Mouse (Mus musculus) large intestine, adult 2 months (tissue): Measurements from ENCODE around the gene Zg16. TPM values are rescaled to one million over a fixed set of nuclear protein-coding genes. Genes with fewer than 3 reads are reported as not detected.

Source experiments
- DNase-seq: peaks from one replicate; pipeline ENCODE4 v3.0.0-alpha.2; 2012; ENCODE audit warnings: low read depth, low spot score
- WGBS: fragments of 180-500 bp; shearing (Covaris S2); methylation state at CpG from one replicate; pipeline ENCODE4 v1.1.7; 2018; 5-methylcytosine and 5-hydroxymethylcytosine counted together
- polyA plus RNA-seq: library from polyadenylated mRNA; depleted of rRNA; stranded (reverse); fragments of >200 nt; gene quantifications from 2 replicates; pipeline ENCODE4 v1.2.3, GENCODE M21; 2012

Zg16 gene
- polyA plus RNA-seq, 1 experiment: 9,267 TPM

DNA sequence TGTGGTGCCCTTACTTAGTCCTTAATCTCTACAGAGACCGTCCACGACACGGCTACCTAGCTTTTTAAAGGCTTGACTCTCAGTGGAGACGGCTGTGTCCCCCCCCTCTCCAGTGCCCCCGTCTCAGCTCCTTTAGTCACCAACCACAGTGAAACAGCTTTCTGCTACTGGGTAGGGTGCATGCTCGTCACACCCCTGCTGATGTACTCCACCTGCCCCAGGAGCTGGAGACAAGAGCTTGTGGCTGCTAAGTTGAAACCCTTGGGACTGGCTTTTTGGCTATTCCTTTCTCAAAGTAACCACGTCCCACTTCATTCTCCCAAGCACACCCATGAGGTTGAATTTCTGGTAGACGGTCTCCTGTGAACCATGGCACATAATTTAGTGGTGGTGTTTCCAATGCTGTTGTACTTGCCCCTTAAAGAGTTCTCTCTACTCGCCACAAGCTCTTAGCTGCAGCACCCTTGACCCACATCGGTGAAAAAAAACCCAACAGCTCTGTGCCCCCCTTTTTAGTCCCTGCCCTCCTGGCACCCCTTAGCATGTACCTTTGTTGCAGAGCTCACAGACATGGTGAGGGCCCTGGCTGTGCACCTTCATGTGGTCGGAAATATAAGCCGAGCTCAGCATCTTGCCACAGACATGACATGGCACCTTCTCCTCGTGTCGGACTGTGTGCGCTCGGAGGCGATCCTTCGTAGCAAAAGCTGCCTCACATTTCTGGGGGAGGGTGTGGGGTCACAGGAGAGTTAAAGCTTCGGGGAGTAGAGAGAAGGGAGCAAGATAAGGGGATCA lies 63.0 kb downstream of the Zg16 start:
- no peak for DNase-seq
- 39% methylated on average over 19 of the region's 19 CpGs for WGBS

DNA sequence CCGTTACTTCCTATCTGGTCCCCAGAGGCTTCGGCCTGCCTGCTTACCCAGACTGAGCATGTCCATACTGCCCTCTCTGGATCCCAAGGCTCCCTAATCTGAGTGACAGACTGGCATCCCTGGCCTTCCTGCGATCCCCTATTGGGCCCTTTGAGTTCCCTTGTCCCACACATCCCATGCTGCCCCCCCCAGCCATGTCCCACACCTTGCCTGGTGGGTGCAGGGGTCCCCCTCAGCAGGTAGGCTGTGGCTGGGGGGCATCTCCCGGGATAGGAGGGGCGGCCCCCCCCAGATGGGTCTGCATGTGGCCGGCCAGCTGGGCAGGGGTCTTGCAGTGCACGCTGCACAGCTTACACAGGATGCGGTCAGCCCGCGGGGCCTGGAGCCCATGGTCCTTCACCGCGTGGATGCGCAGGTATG lies 63.8 kb downstream of the Zg16 start:
- no peak for DNase-seq
- 87% methylated on average over 13 of the region's 13 CpGs for WGBS

DNA sequence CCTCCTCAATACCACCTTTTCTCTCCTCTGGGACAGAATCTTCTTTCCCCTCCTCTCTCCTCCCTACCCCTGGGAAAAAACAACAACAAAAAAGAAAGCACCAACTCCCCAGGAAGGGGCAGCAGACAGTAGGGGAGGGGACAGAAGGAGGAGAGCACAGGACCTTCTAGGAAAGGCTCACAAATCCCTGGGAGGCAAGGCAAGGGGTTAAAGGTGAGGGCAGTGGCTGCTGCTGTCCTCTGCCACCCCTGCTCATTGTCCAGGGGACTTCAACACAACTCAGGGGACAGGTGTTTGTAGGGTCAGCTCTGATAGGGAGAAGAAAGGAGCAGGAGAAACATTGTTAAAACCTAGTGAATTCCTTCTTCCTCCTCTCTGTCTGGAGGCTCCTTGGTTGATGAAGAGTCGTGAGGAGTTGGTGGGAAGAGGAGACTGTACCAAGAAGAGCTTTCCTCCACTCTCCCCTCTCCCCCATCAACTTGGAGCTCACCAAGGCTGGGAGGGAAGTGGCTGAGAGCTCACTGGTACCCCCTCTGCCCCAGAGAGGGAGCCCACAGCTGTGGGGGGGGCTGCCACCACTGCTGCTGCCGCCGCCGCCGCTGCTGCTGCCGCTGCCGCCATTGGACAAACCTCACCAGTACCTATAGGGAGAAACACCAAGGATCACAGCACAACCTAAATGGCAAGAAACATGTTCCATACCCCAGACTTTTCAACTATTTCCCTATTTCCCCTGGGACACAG lies 64.4 kb downstream of the Zg16 start:
- 86% methylated on average over 7 of the region's 7 CpGs for WGBS
- no peak for DNase-seq

DNA sequence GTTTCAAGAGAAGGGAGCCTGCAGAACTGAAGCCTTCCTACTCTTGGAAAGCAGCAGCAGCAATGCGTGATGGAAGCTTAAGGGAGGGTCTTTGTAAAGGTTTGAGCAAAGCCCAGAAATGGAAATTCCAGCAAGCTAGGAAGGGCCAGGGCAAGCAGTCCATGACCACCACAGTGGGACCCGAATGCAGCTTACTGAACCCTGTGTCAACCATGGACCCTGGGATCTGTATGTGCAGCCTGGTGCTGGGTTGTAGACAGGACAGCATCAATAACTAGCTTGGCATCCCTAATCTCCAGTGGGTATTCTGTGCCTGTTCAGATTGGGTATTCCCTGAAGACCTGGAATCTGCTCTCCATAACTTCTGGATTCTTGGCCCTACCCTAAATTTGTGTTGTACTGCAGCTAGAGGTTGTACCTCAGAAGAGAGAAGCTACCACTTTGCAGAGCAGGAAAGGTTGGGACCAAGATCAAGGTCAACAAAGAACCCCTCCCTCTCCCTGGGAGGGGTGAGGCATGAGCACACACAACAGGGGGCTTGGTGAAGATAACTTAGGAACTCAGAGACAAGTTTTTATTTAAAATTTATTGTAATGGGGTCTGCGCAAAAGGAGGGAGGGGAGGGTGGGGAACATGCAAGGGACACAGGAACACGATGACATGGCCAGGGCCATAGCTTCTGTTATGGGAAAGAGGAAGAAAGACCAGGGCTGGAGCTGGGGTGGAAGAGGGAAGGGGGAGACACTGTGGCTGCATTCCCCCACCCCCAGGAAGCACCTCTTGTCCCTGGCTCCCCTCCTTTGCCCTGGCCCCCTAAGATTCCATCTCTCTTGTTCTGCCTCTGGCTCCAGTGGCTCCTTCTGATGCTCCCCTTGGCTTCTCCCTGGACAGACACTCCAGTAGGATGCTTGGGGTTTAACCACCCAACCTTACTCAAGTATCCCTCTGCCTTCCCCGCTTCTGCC lies 65.3 kb downstream of the Zg16 start:
- 47% methylated on average over 5 of the region's 5 CpGs for WGBS
- no peak for DNase-seq

DNA sequence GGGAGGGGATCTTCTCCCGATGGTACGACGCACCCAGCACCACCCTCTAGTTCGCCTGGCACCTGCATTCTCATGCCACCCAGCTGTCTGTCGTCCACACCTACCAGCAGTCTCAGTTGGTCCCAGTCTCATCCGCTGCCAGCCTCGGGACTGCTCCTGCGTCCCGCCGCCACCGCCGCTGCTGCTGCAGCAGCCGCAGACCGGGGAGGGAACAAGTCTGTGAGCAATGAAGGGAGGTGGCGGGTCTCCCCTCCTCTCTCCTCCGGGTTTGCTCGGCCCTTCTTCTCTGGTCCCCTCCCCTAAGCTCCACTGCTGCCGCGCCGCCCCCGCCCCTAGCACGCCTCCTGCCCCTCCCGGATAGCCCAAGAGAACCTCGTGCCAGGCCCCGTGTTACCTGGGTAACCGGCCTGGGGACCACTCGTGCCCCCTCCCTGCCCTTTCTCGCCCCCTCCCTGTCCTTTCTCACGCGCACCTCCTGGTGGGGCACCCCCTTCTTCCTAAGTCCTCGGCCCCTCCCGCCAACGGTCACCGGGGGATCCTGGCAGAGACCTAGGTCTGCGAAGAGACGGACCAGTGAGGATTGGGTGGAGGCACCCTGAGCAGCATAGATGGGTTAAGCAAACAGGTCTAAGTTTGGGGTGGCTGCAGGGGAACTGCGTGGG lies 66.1 kb downstream of the Zg16 start, which contains the start of the genes Gm42742 and Prrt2:
TSS of gene Gm42742 (minus strand) at position 197 of the 662 bp plus-strand sequence.
TSS of gene Prrt2 (minus strand) at position 311 of the 662 bp plus-strand sequence.
- 3% methylated on average over 37 of the region's 37 CpGs for WGBS
- DNase-seq: no peak

DNA sequence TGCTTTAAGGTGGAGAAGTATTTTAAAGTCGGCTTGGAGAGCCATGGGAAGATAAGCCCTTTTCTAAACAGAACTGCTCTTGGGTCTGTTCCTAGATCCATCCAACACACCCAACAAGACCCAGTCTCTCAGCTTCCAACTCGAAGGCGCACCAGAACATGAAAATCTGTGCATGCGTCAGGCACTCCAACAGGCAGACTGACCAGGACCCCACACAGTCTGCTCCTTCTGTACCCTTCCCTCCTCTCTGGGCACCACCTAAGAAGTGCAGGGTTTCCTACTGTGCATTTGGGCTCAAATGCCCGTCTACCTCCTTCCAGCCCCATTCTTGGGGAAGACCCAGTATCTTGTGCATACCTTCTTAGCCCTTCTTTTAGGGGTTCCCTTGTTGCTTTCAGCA lies 66.6 kb downstream of the Zg16 start:
- WGBS: 53% methylated on average over 5 of the region's 5 CpGs
- DNase-seq: no peak

DNA sequence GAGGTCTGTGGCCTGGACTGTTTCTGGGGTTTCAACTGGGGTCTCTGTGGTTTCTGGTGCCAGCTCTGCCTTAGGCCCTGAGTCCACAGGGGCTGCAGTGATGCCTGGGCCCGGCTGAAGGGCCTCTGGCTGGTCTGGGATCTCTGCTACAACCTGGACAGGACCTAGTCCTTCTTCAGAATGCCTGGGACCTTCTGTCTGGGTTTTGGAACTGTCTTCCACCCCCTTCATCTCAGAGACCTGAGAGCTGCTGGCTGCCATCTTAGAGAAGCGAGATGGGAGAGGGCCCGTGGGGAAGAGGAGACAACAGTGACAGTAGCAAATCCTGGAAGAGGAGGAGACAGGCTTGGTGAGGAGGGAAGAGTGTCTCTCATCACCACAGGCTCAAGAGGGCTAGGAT lies 67.1 kb downstream of the Zg16 start:
- DNase-seq: no peak
- 75% methylated on average over 3 of the region's 3 CpGs for WGBS

DNA sequence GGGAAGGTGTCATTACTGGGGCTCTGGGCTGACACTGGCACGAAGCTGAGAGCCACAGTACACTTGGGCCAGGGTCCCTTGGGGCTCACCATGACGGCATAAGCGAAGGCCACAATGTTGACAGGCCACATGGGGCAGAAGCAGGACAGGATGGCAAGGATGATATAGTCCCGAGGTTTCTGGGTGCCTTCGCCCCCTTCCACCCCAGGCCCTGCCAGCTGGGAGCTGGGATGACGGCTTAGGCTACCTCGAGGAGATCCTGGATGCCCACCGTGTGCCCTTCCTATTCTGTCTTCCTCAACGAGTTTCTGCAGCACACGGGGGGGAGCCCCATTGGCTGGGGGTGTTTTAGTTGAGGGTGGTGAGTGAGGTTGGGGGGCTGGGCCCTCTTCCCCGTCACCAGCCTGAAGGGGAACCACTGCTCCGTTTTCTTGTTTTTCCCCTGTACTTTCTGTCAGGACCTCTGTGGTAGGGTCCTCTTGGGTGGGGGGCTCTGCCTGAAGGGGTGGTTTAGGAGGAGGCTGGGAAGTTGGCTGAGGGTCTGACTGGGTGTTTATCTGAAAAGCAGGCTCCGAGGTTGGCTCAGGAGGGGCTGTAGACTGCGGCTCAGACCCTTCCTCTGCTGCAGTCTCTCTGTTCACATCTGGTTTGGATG lies 67.7 kb downstream of the Zg16 start:
- WGBS: 77% methylated on average over 14 of the region's 14 CpGs

DNA sequence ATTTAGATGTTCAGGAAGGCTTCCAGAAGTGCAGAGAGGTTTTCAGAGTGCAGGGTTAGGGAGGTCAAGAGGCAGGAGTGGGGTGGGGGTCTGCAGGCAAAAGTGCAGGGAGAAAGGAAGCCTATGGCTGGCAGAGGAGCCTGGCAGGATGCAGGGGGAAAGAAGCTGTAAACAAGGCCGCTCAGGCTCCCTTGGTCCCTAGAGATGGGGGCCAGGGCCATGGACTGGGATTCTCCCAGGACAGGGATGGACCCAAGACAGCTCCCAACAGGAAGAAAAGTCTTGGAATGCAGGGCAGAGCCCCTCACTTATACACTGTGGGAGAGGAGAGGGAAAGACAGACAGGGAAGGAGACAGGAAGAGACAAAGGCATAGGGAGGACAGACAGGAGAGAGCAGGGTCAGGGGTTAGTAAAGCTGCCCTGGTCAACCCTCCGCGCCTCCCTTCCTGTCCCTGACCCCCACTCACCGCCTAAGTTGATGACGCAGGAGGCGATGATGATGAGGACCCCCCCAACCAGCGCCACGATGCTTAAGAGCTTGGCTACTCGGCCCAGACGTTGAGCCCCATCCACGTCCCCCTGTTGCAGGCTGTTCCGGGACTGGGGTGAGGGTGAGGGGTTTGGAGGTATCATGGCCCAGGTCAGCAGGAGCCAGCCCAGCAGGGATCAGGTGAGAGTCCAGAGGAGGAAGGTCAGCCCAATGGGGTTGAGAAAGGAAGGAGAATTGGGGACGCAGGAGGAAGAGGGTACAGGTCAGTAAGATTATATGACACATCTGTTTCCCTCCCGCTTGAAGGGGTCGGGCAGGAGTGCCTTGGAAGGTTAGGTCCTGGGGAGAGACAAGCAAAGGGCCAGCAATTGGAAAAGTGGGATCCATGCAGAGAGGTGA lies 68.5 kb downstream of the Zg16 start:
- no peak for DNase-seq
- WGBS: 80% methylated on average over 15 of the region's 15 CpGs

More for the DNA sequence above, 67.7 kb downstream of the Zg16 start:
- no peak for DNase-seq

DNA sequence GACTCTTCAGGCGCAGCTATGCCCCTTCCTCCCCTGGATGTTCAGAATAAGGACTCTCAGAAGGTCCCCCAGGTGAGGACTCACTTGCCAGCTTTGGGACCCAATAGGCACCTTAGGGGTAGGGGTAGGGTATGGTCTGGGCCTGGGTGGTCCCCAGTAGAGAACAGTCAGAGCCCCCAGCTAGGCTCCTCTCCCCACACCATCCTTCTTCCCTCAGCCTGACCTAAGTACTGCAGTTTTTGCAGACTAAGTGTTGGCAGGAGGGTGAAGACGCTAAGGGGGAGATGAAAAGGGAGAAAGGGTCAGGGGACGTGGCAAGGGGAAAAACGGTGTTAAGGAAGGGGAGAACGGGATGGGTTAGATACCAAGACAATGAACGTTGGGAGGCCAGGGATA lies 69.2 kb downstream of the Zg16 start:
- DNase-seq: no peak
- WGBS: 54% methylated on average over 6 of the region's 6 CpGs

DNA sequence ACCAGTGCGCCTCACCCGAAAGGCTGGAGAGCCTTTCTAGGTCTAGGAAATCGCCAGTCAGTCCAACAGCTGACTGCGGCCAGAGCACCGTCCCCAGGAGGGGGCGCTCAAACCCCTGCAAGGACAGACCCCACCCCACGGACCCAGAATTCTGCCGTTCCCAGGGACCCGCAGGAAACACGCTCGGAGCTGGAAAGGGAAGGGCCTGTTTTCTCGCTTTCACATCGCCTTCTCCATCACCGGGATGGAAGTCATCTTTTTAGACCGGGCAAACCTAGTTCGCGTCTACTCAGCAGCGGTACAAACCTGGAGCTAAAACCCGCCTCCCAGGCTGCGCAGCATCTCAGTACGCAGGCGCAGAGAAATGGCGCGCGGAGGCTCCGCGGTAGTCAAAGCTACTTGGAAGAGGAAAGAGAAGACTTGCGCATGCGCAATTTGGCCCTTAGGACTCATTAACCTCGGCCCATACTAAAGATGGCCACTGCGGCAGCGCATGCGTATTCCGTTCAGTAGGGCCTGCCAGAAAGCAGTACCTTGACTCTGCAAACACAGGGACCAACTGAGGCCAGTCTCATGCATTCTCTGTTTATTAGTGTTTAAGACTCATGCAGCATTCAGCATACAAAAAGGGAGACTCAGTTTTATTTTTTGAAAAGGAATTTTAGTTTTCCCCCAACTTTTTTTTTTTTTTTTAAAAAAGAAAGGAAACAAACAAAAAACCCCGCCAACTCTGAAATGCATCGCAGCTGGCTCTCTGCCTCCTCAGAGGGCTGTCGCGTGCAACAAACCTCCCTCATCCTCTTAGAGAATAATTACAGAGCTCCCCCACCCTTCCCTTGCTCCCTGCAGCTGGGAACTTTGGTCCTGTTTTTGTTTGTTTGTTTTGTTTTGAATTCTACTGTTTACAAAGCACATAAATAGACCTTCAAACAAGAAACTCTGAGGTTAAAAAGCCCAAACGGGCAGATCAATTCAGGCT lies 69.9 kb downstream of the Zg16 start, which contains the start of gene Pagr1a:
TSS of gene Pagr1a (minus strand) at position 382 of the 979 bp plus-strand sequence.
- DNase-seq: peak; percentile 94
- 2% methylated on average over 39 of the region's 39 CpGs for WGBS

DNA sequence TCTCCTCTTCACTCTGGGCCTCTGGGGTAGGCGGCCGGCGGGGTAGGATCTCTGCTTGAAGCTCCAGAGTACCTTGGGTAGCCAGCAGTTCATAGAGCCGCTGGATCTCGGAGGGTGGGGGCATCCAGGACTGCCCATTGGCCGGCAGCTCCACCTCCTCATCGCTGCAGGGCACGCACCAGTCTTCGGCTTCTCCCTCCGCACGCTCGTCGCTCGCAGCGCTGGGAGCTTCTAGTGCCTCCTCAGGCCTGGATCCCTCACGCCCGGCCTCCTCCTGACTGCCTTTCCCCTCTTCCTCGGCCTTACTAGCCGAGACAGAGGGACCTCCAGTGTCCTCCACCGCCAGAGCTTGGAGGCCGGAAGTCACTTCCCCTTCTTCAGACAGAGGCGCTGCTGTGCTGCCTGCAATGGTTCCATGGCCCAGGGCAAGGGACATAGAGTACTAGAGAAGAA lies 70.6 kb downstream of the Zg16 start:
- under 1% methylated on average over 22 of the region's 22 CpGs for WGBS
- DNase-seq: no peak

DNA sequence TGATC lies 70.8 kb downstream of the Zg16 start, which contains the start of gene Pagr1b:
TSS of gene Pagr1b (minus strand) at position 4 of the 5 bp plus-strand sequence.
- DNase-seq: no peak

DNA sequence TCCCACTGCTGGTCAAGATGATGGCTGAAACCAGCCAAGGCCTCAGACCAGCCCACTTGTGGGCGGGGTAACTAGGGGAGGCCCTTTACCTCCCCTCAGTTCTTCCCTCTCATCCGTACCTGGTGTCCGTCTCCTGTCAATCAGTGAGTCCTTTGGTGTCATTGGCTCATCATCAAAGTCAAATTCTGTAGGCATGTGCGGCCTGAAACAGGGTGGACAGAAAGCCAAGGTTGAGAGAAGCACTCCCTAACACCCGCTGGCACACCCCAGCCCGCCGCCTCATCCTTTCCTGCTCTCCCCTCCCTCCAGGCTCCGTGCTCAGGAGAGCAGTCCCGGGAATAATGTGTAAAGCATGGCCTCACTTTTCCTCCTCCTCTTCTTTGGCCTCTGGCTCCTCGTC lies 71.0 kb downstream of the Zg16 start:
- 2% methylated on average over 10 of the region's 10 CpGs for WGBS
- DNase-seq: peak; percentile 64

DNA sequence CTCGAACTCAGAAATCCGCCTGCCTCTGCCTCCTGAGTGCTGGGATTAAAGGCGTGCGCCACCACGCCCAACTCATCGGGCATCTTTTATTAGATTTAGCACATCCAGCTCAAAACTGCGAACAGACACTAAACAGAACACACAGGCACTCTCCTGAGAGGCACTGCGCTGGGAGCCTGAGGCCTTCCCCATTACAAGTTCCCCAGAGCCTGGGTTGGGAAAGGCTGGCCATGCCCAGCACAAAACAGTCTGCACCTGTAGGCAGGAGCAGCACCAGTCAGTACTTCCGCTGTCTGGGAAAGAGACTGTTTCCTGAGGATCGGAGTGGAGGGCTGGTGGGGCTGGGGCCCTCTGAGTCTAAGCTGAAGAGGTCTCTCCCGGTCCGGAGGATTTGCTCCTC lies 72.1 kb downstream of the Zg16 start:
- DNase-seq: no peak
- WGBS: 75% methylated on average over 12 of the region's 12 CpGs

DNA sequence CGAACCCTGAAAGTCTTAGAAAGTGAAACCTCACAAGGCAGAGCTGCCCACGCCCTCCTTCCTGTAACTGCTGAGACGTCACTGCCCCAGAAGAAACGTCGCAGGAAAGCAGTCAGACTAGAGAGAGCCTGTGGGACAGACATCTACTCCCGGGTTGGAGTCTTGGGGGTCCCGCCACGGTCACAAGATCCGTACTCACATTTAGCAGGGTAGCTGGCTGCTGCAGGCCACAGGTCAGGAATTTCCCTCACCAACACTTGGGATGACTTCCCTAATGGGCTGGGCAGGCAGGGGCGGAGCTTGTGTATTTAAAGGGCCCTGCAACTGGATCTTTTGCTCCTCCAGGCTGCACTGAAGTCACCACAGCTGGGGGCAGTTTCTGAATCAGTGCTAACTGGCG lies 72.8 kb downstream of the Zg16 start, which contains the start of gene Mvp:
TSS of gene Mvp (minus strand) at position 302 of the 400 bp plus-strand sequence.
- DNase-seq: peak; percentile 80
- under 1% methylated on average over 11 of the region's 11 CpGs for WGBS

DNA sequence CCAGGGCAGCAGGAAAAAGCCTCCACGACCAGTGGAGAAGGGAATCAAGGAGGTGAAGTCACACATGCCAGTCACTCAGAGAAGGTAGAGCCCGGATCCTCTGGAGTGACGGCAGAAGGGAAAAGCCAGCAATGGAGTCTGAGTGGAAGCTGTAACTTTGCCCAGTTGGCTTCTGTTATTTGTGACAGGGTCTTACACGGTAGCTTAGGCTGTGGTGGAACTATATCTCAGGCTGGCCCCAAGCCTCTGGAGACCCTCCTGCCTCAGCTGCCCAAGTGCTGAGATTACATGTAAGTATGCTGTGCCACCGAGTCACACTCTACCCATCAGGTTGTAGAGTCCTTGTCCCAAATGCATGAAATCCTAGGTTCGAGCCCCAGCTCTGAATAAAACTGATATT lies 73.7 kb downstream of the Zg16 start:
- WGBS: 71% methylated on average over 6 of the region's 6 CpGs
- no peak for DNase-seq
